Mouse (Mus musculus): ENCODE measurements around the gene Plekha7. TPM values are rescaled to one million over a fixed set of nuclear protein-coding genes. Genes with fewer than 3 reads are reported as not detected.
A peak's percentile ranks its signal among the peaks of the same experiment; 100 is the strongest.

The Plekha7 gene
- polyA plus RNA-seq, 1 experiment from 2014 or later: 7.3 TPM

DNA sequence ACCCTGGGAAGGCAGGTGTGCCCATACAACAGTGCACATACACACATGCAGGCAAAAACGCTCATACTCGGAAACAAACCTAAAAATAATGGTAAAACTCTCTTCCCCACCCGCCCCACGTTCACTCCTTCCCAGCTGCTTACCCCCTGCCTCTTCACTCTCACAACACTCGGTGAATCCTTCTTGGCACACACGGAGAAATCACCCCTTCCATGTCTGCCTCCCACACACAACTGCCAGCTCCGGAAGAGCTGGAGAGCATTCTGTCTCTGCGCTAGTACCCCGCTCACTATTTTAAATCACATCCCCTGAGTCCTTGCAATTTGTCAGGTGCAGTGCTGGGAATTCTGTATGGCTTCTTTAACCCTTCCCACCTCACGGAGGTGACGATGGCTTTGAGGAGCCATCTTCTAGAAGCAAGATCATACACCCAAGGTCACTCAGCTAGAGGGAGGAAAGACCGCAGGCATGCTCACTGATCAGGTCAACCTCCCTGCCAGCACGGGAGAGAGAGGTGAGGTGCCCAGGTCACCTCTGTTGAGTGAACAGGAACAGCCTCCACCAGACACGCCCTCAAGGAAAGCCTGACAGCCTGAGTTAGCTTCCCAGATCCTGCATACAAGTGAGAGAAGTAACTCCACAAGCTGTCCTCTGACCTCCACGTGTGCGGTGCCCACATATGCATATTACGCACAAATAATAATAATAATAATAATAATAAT, 49.6 kb downstream of the Plekha7 start:
- H3K9ac ChIP-seq: no peak overlapping the region
- ATAC-seq (ENCODE audit: low FRiP score) (no peak), DNase-seq (ENCODE audit: low spot score) (no peak)
- H3K27me3 ChIP-seq (ENCODE audit: control insufficient read depth, insufficient read depth, low read length): no peaks in the 10 kb centered on the region
- WGBS: 87% methylated on average over 17 of the region's 17 CpGs
- no peaks in the 10 kb centered on the region for H3K9me3 ChIP-seq (ENCODE audit: control insufficient read depth, low read length)
- H3K36me3 ChIP-seq (replicated peaks; ENCODE audit: control insufficient read depth, insufficient read depth): no peaks in the 10 kb centered on the region
- no peak overlapping the region for H3K27ac ChIP-seq
- H3K4me3 ChIP-seq (replicated peaks; ENCODE audit: low read length): no peak overlapping the region
- no peak overlapping the region for H3K4me2 ChIP-seq (replicated peaks)
- H3K4me1 ChIP-seq (replicated peaks; ENCODE audit: control insufficient read depth, insufficient read depth, low read length): 0 out of 2 replicates have a peak, but pooled peaks cover 5% of the 10 kb centered on the region

DNA sequence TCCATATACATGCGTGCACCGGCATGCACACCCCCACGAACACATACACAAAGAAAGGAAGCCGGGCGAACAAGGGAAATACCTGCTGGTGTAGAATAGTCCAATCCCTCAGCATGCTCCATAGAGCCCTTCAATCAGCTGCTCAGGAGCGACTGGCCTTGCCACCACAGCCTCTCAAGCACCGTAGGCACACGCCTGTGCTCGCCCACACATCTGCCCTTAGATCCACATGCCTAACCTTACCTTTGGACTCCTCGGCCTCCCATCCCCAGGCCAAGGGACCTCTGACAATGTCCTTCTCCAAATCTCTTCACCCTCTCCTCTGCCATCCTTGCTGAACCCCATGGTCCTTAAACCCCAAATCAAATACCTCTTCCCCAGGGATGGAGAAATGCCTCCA, 50.2 kb downstream of the Plekha7 start:
- no peak overlapping the region for H3K9ac ChIP-seq
- no peak for ATAC-seq (ENCODE audit: low FRiP score)
- H3K27me3 ChIP-seq (ENCODE audit: control insufficient read depth, insufficient read depth, low read length): no peaks in the 10 kb centered on the region
- no peaks in the 10 kb centered on the region for H3K4me1 ChIP-seq (replicated peaks; ENCODE audit: control insufficient read depth, insufficient read depth, low read length)
- 94% methylated on average over 10 of the region's 10 CpGs for WGBS
- no peaks in the 10 kb centered on the region for H3K9me3 ChIP-seq (ENCODE audit: control insufficient read depth, low read length)
- H3K36me3 ChIP-seq (replicated peaks; ENCODE audit: control insufficient read depth, insufficient read depth): no peaks in the 10 kb centered on the region
- H3K4me2 ChIP-seq (replicated peaks): no peak overlapping the region
- no peak overlapping the region for H3K27ac ChIP-seq
- no peak for DNase-seq (ENCODE audit: low spot score)
- H3K4me3 ChIP-seq (replicated peaks; ENCODE audit: low read length): no peak overlapping the region

DNA sequence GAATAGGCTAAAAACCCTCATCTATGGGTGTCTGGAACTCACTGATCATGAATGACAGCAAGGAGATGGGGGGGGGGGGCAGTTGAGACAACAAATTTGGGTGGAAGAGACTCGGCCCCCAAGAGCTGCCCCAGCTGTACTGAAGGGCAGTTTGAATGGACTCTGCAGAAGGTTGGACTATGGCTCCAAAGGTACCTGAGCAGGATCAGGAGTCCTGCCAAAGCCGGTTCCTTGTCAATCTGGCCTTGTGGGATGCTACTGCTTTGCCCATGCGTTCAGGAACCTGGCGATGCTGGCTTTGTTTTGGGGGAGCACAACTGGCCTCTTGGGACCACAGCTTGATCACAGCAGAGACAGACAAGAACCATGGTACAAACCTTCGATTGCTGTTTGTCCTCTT, 52.5 kb downstream of the Plekha7 start:
- 88% methylated on average over 5 of the region's 5 CpGs for WGBS

DNA sequence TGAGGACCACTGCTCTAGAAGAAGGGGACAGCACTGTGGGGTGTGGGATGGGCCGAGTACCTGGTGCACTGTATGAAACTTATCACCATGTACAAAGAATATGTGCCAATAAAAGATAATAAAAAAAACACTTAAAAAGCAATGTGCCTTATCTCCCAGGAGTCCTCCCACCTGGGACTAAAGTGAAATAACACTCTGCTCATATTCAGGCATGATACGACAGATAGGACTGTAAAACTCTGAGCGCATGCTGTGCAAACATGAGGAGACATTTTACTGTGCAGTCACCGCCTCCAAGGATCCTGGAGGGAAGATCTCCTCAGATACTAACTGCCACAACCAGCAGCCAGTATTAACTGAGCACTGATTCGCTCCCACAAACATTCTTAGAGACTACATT, 53.5 kb downstream of the Plekha7 start:
- no peak overlapping the region for H3K4me2 ChIP-seq (replicated peaks)
- no peak for ATAC-seq (ENCODE audit: low FRiP score)
- H3K9ac ChIP-seq: no peak overlapping the region

More for the DNA sequence above, 52.5 kb downstream of the Plekha7 start:
- Histone ChIP-seq H3K36me3 (replicated peaks; ENCODE audit: control insufficient read depth, insufficient read depth) (no peaks in the 10 kb centered on the region), H3K27ac (no peak overlapping the region), H3K4me2 (replicated peaks) (no peak overlapping the region), H3K27me3 (ENCODE audit: control insufficient read depth, insufficient read depth, low read length) (no peaks in the 10 kb centered on the region), H3K4me1 (replicated peaks; ENCODE audit: control insufficient read depth, insufficient read depth, low read length) (no peaks in the 10 kb centered on the region), H3K4me3 (replicated peaks; ENCODE audit: low read length) (no peak overlapping the region), H3K9ac (no peak overlapping the region), H3K9me3 (ENCODE audit: control insufficient read depth, low read length) (no peaks in the 10 kb centered on the region)
- ATAC-seq (ENCODE audit: low FRiP score) (no peak), DNase-seq (ENCODE audit: low spot score) (no peak)

DNA sequence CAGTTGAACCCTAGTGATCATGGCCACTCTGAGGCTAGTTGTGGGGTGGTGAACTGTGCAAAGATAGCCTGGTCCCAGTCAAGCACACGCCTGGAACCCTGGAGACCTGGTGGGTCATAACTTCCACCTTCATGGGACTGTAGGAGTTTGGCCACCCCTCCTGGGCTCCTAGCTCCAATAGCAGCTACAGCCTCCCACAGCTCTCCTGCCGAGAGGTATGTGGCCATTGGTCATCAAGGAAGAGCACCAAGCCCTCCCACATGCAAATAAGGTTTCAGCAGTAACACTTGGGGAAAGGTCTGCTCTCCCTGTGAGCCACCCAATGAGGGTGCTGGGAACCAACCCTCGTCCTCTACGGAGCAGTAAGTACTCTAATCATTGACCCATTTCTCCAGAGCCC, 55.7 kb downstream of the Plekha7 start:
- Histone ChIP-seq H3K4me2 (replicated peaks) (no peak overlapping the region), H3K4me1 (replicated peaks; ENCODE audit: control insufficient read depth, insufficient read depth, low read length) (no peaks in the 10 kb centered on the region), H3K9me3 (ENCODE audit: control insufficient read depth, low read length) (no peaks in the 10 kb centered on the region), H3K9ac (no peak overlapping the region), H3K27me3 (ENCODE audit: control insufficient read depth, insufficient read depth, low read length) (no peaks in the 10 kb centered on the region), H3K36me3 (replicated peaks; ENCODE audit: control insufficient read depth, insufficient read depth) (no peaks in the 10 kb centered on the region), H3K4me3 (replicated peaks; ENCODE audit: low read length) (no peak overlapping the region), H3K27ac (no peak overlapping the region)
- WGBS: 84% methylated on average over 4 of the region's 4 CpGs
- DNase-seq (ENCODE audit: low spot score): no peak
- no peak for ATAC-seq (ENCODE audit: low FRiP score)

More for the DNA sequence above, 53.5 kb downstream of the Plekha7 start:
- no peak for DNase-seq (ENCODE audit: low spot score)
- Histone ChIP-seq H3K27ac (no peak overlapping the region), H3K27me3 (ENCODE audit: control insufficient read depth, insufficient read depth, low read length) (no peaks in the 10 kb centered on the region), H3K4me3 (replicated peaks; ENCODE audit: low read length) (no peak overlapping the region), H3K36me3 (replicated peaks; ENCODE audit: control insufficient read depth, insufficient read depth) (no peaks in the 10 kb centered on the region), H3K9me3 (ENCODE audit: control insufficient read depth, low read length) (no peaks in the 10 kb centered on the region), H3K4me1 (replicated peaks; ENCODE audit: control insufficient read depth, insufficient read depth, low read length) (no peaks in the 10 kb centered on the region)
- 88% methylated on average over 5 of the region's 5 CpGs for WGBS

DNA sequence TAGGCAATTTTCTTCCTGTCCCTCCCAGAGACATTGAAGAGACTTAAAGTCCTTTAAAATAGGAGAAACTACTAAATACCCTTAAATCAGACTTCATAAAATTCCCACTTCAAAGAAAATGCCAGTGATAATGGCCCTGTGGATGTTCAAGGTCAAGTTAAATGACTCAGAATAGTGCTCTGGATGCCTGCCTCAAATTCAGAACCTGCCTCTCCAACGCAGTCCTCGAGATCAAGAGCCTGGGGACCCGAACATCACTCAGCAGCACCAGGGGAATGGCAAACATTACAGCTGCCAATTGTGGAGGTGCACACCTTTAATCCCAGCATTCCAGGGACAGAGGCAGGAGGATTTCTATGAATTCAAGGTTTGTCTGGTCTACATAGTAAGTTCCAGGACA, 56.7 kb downstream of the Plekha7 start:
- 91% methylated on average over 3 of the region's 3 CpGs for WGBS
- Histone ChIP-seq H3K27ac (no peak overlapping the region), H3K4me3 (replicated peaks; ENCODE audit: low read length) (no peak overlapping the region)

DNA sequence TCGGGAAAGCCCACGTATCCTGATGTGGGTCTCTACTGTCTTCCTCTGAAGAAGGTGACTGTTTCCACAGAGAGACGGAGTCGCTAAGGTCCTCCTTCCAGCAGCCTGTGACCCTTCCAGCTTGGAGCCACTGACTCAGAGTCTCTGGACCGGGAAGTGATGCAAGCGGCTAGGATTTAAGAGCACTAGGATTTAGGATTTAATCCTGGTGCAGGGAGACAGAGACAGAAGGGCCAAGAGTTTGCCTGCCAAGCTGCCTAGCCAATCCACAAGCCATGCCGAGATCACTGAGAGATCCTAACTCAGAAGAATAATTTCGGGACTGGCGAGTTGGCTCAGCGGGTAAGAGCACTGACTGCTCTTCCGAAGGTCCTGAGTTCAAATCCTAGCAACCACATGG, 59.6 kb downstream of the Plekha7 start:
- 93% methylated on average over 11 of the region's 11 CpGs for WGBS
- Histone ChIP-seq H3K27me3 (ENCODE audit: control insufficient read depth, insufficient read depth, low read length) (no peaks in the 10 kb centered on the region), H3K4me3 (replicated peaks; ENCODE audit: low read length) (no peak overlapping the region), H3K9ac (no peak overlapping the region), H3K4me1 (replicated peaks; ENCODE audit: control insufficient read depth, insufficient read depth, low read length) (peaks cover 7% of the 10 kb centered on the region; the same call in 1 of the 2 replicates), H3K4me2 (replicated peaks) (no peak overlapping the region), H3K27ac (no peak overlapping the region), H3K36me3 (replicated peaks; ENCODE audit: control insufficient read depth, insufficient read depth) (no peaks in the 10 kb centered on the region), H3K9me3 (ENCODE audit: control insufficient read depth, low read length) (no peaks in the 10 kb centered on the region)
- ATAC-seq (ENCODE audit: low FRiP score): no peak
- DNase-seq (ENCODE audit: low spot score): no peak

More for the DNA sequence above, 56.7 kb downstream of the Plekha7 start:
- H3K9me3 ChIP-seq (ENCODE audit: control insufficient read depth, low read length): no peaks in the 10 kb centered on the region
- H3K9ac ChIP-seq: no peak overlapping the region
- ATAC-seq (ENCODE audit: low FRiP score) (no peak), DNase-seq (ENCODE audit: low spot score) (no peak)
- no peaks in the 10 kb centered on the region for H3K36me3 ChIP-seq (replicated peaks; ENCODE audit: control insufficient read depth, insufficient read depth)
- H3K4me2 ChIP-seq (replicated peaks): no peak overlapping the region
- peaks cover 5% of the 10 kb centered on the region; the same call in 1 of the 2 replicates for H3K4me1 ChIP-seq (replicated peaks; ENCODE audit: control insufficient read depth, insufficient read depth, low read length)
- H3K27me3 ChIP-seq (ENCODE audit: control insufficient read depth, insufficient read depth, low read length): no peaks in the 10 kb centered on the region

DNA sequence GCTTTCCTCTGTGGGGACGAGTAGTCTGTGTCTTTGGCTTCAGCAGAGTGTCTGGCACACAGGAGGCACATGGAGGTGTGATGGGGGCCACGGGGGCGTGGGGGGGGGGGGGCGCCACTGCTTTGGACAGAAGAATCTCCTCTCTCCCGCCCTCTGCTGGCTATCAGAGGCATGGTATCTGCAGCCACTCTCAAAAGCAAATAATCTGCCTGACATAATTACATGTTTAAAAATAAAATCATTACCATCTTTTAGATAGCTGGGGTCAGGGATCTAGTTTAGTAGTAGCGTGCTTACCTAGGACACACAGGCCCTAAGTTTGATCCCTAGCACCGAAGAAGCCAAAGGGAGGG, 60.8 kb downstream of the Plekha7 start:
- Histone ChIP-seq H3K4me3 (replicated peaks; ENCODE audit: low read length) (no peak overlapping the region), H3K27ac (no peak overlapping the region), H3K36me3 (replicated peaks; ENCODE audit: control insufficient read depth, insufficient read depth) (no peaks in the 10 kb centered on the region), H3K9ac (no peak overlapping the region), H3K4me1 (replicated peaks; ENCODE audit: control insufficient read depth, insufficient read depth, low read length) (peaks cover 7% of the 10 kb centered on the region; the same call in 1 of the 2 replicates), H3K27me3 (ENCODE audit: control insufficient read depth, insufficient read depth, low read length) (no peaks in the 10 kb centered on the region), H3K9me3 (ENCODE audit: control insufficient read depth, low read length) (no peaks in the 10 kb centered on the region), H3K4me2 (replicated peaks) (no peak overlapping the region; the same call in 1 of the 2 replicates)
- ATAC-seq (ENCODE audit: low FRiP score) (peak; percentile 13; the same call in 1 of the 2 replicates), DNase-seq (ENCODE audit: low spot score) (no peak)
- 18% methylated on average over 6 of the region's 7 CpGs for WGBS

DNA sequence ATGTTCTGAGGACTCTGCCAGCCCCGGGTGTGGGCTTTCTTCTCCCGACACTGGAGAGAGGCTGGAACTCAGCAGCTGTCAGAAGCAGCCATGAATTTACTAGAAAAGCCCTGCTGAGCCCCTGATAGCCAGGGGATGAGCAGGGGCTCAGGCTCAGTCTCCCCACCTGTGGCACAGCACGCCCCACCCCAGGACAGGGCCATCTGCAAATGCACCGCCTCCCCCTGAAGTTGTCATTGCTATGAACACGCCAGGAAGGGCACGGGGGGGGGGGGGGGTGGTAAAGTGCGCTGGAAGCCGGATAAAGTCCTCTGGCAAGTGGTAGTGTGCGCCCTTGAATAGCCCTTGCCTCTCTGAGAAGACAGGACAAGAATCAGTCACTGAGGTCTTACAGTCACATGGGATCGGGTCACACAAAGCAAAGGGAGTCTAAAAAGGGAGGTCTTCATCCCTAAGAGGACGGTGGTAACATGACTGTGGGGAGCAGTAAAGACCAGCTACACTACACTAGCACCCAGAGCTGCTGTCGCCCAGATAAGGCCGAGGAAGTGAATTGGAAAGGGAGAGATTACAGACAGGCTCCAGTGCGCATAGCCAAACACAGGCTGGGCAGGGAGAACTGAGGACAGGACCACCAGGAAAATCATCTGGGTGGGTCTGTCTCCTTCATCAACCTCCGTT, 61.3 kb downstream of the Plekha7 start:
- H3K27me3 ChIP-seq (ENCODE audit: control insufficient read depth, insufficient read depth, low read length): no peaks in the 10 kb centered on the region
- no peak overlapping the region for H3K9ac ChIP-seq
- H3K4me1 ChIP-seq (replicated peaks; ENCODE audit: control insufficient read depth, insufficient read depth, low read length): peaks cover 7% of the 10 kb centered on the region; the same call in 1 of the 2 replicates
- peak; percentile 9; the same call in 1 of the 2 replicates for ATAC-seq (ENCODE audit: low FRiP score)
- H3K27ac ChIP-seq: no peak overlapping the region
- no peak for DNase-seq (ENCODE audit: low spot score)
- 29% methylated on average over 14 of the region's 15 CpGs for WGBS
- no peak overlapping the region for H3K4me3 ChIP-seq (replicated peaks; ENCODE audit: low read length)
- no peaks in the 10 kb centered on the region for H3K36me3 ChIP-seq (replicated peaks; ENCODE audit: control insufficient read depth, insufficient read depth)
- peak overlapping the region; percentile 31 for H3K4me2 ChIP-seq (replicated peaks)
- no peaks in the 10 kb centered on the region for H3K9me3 ChIP-seq (ENCODE audit: control insufficient read depth, low read length)
